Mouse (Mus musculus): ENCODE measurements around the gene Dhx58. TPM values are rescaled to one million over a fixed set of nuclear protein-coding genes. Genes with fewer than 3 reads are reported as not detected.
A peak's percentile ranks its signal among the peaks of the same experiment; 100 is the strongest.

Gene Dhx58
- polyA plus RNA-seq, 1 experiment from 2014 or later = 3.5 TPM

DNA sequence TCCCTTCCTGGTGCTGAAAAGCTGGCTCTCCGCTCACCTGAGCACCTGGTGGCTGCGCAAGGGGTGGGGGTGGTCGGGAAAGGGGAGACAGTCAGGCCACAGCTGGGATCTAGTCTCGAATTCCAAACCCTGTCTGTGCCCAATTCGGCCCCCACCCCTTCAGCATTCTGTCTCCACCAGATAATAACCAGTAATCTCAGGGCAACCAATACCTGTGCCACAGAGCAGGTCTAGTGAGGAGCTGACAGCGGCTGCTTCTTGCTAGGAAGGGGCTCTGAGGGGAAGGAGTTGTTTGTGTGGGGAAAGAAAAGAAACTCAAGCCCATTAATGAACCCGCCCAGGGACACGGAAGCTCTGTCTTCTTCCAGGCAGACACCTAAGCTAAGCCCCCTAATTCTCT is 52.9 kb downstream of the Dhx58 start:
- H3K4me3 ChIP-seq = no peak overlapping the region
- peaks cover 48% of the 10 kb centered on the region for H3K27me3 ChIP-seq (ENCODE audit: low read depth, poor library complexity, severe bottlenecking)
- no peak overlapping the region for H3K27ac ChIP-seq (replicated peaks)
- peaks cover 2% of the 10 kb centered on the region for H3K4me1 ChIP-seq
- no peaks in the 10 kb centered on the region for H3K9me3 ChIP-seq (replicated peaks)
- DNase-seq (ENCODE audit: low spot score) = no peak
- WGBS = 20% methylated on average over 8 of the region's 8 CpGs
- H3K36me3 ChIP-seq = no peaks in the 10 kb centered on the region

DNA sequence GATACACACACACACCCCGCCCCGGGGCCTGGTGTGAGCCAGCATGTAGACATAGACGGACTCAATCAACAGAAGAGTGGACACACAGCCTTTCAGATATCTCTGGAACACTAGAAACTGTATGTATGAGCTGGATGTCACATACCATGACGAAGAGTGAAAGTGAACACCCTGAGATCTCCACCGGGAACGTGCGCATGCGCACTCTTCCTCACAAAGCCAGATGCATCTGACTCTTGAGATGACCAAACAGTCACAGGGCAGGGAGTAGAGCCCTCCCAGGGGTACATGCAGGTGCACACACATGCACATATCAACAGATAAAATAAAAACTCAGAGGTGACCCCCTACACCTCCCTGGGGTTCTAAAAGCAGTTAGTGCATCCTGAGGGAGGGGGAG is 55.7 kb downstream of the Dhx58 start:
- Histone ChIP-seq H3K27me3 (ENCODE audit: low read depth, poor library complexity, severe bottlenecking) (peaks cover 61% of the 10 kb centered on the region), H3K36me3 (no peaks in the 10 kb centered on the region), H3K27ac (replicated peaks) (no peak overlapping the region), H3K4me1 (no peaks in the 10 kb centered on the region), H3K4me3 (no peak overlapping the region), H3K9me3 (replicated peaks) (no peaks in the 10 kb centered on the region)
- 88% methylated on average over 8 of the region's 8 CpGs for WGBS
- no peak for DNase-seq (ENCODE audit: low spot score)

DNA sequence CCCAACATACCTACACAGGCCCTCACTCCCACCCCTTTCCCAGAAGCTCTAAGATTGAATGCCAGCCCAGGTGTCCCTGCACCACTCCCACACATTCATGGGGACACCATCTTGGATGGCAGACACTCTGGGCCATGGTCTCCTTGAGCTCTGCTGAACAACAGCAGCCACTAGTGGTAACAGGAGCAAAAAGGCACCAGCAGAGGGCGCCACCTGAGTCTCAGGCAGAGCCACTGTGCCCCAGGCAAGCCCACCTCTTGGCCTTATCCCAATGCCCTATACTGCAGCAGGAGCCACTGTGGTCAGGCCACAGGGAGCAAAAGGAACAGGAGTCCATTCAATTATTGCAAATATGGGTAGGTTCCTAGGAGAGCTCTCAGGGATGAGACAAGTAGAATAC is 57.8 kb downstream of the Dhx58 start:
- 7% methylated on average over 1 of the region's 1 CpGs for WGBS

More for the DNA sequence above, 57.8 kb downstream of the Dhx58 start:
- Histone ChIP-seq H3K4me1 (no peaks in the 10 kb centered on the region), H3K9me3 (replicated peaks) (no peaks in the 10 kb centered on the region), H3K27ac (replicated peaks) (no peak overlapping the region), H3K27me3 (ENCODE audit: low read depth, poor library complexity, severe bottlenecking) (peaks cover 57% of the 10 kb centered on the region), H3K4me3 (no peak overlapping the region), H3K36me3 (no peaks in the 10 kb centered on the region)
- DNase-seq (ENCODE audit: low spot score) = peak; percentile 56

Other genes starting within 250 kb of the Dhx58 start
- gene Klhl11, start 231.5 kb downstream of the Dhx58 start, polyA plus RNA-seq (2016; fragmentation: Nextera tagmentation; extraction: Ambion mirVana) = 6.9 and 8.2 TPM in 2 replicates
- 312 and 380 TPM in 2 replicates for gene Acly, start 176.3 kb downstream of the Dhx58 start, polyA plus RNA-seq (2016; fragmentation: Nextera tagmentation; extraction: Ambion mirVana)
- 1.9 and 2.3 TPM in 2 replicates for gene Ttc25, start 158.7 kb downstream of the Dhx58 start, polyA plus RNA-seq (2016; fragmentation: Nextera tagmentation; extraction: Ambion mirVana)
- gene Cnp, start 129.4 kb downstream of the Dhx58 start, polyA plus RNA-seq (2016; fragmentation: Nextera tagmentation; extraction: Ambion mirVana) = 17.7 and 22.6 TPM in 2 replicates
- gene Nkiras2, start 85.0 kb downstream of the Dhx58 start, polyA plus RNA-seq (2016; fragmentation: Nextera tagmentation; extraction: Ambion mirVana) = 101 and 112 TPM in 2 replicates
- gene Dnajc7, start 84.1 kb downstream of the Dhx58 start, polyA plus RNA-seq (2016; fragmentation: Nextera tagmentation; extraction: Ambion mirVana) = 268 and 304 TPM in 2 replicates
- 0.20 and 0.87 TPM in 2 replicates for gene Zfp385c, start 11.8 kb downstream of the Dhx58 start, polyA plus RNA-seq (2016; fragmentation: Nextera tagmentation; extraction: Ambion mirVana)
- 66.6 and 72.2 TPM in 2 replicates for gene Kat2a, start 8.2 kb upstream of the Dhx58 start, polyA plus RNA-seq (2016; fragmentation: Nextera tagmentation; extraction: Ambion mirVana)
- 0.26 and 0.29 TPM in 2 replicates for gene Hspb9, start 9.6 kb upstream of the Dhx58 start, polyA plus RNA-seq (2016; fragmentation: Nextera tagmentation; extraction: Ambion mirVana)
- gene Rab5c, start 33.9 kb upstream of the Dhx58 start, polyA plus RNA-seq (2016; fragmentation: Nextera tagmentation; extraction: Ambion mirVana) = 14.8 and 15.4 TPM in 2 replicates
- 1.1 and 2.6 TPM in 2 replicates for gene Kcnh4, start 55.7 kb upstream of the Dhx58 start, polyA plus RNA-seq (2016; fragmentation: Nextera tagmentation; extraction: Ambion mirVana)
- gene Hcrt, start 58.7 kb upstream of the Dhx58 start, polyA plus RNA-seq (2016; fragmentation: Nextera tagmentation; extraction: Ambion mirVana) = 0.26 TPM in 1 of 2 replicates, not detected in the other
- gene Ghdc, start 66.7 kb upstream of the Dhx58 start, polyA plus RNA-seq (2016; fragmentation: Nextera tagmentation; extraction: Ambion mirVana) = 3.9 and 4.4 TPM in 2 replicates
- gene Stat5b, start 146.5 kb upstream of the Dhx58 start, polyA plus RNA-seq (2016; fragmentation: Nextera tagmentation; extraction: Ambion mirVana) = 15.0 and 15.9 TPM in 2 replicates
- 1.7 TPM in 2 replicates for gene Stat5a, start 155.1 kb upstream of the Dhx58 start, polyA plus RNA-seq (2016; fragmentation: Nextera tagmentation; extraction: Ambion mirVana)
- 16.9 and 20.4 TPM in 2 replicates for gene Stat3, start 235.3 kb upstream of the Dhx58 start, polyA plus RNA-seq (2016; fragmentation: Nextera tagmentation; extraction: Ambion mirVana)

All from midbrain, embryonic 10.5 days (tissue).